Mouse (Mus musculus): ENCODE data around the gene Dbf4. TPM values are rescaled to one million over a fixed set of nuclear protein-coding genes. Genes with fewer than 3 reads are reported as not detected.
A peak's percentile ranks its signal among the peaks of the same experiment; 100 is the strongest.

Dbf4 gene
- polyA plus RNA-seq, 1 experiment from 2014 or later = 83.1 TPM

DNA sequence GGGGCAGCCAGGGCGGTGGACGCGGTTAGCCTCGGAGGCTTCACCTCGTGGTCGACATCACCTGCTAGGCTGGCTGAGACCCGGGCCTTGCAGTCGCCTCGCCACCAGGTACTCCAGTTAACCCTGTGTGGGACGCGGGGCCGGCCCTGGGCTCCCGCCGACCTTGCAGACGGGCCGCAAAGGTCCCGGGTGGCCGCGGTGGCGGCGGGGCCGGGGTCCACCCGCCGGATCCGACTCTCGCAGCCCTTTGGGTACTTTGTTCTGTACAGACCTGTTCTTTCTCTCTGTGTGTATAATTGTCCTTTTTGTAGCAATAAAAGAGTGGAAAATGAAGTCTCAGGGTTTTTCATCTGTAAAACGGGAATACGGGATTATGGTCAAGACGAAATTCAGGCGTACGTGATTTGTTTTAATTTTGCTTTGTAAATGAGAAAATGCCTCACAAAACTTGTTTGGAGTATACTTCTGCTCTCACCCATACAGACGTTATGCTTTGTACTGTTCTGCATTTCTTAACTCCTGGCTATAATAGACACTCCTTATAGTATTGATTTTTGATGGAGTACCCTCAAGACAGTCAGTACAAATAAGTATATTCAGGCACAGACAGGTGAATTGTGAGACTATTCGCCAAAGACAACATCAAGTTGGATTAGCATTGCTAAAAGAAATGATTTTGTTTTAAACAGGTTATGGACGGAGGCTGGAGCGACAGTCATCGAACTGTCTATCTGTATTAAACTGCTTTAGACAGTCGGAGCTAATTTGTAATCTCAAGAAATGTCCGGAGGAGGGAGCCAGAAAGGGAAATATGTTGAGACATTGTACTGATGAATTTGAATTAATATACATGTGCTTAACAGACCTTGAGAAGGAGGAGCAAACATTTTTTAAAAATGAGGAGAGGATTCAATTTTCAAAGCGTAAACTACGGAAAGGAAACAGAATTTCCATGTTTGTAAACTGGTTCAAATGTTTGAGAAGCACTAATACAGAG is 714 bp upstream of the Dbf4 start:
- H3K4me3 ChIP-seq (ENCODE audit: low read depth, low read length) = peak overlapping the region; percentile 83
- 0 out of 2 replicates have a peak, but pooled peaks cover 4% of the 10 kb centered on the region for H3K4me1 ChIP-seq (ENCODE audit: control insufficient read depth, insufficient read depth, low read length)
- peak overlapping the region; percentile 68 for H3K4me2 ChIP-seq (ENCODE audit: low read depth, severe bottlenecking)
- H3K9me3 ChIP-seq (ENCODE audit: control insufficient read depth, low read length) = no peaks in the 10 kb centered on the region
- ATAC-seq (ENCODE audit: insufficient number of reproducible peaks, low FRiP score, low TSS enrichment, low read depth) (no peak), DNase-seq (ENCODE audit: low spot score) (no peak)
- no peak overlapping the region; the same call in 1 of the 2 replicates for H3K27ac ChIP-seq (replicated peaks; ENCODE audit: low read depth, low read length)
- no peaks in the 10 kb centered on the region for H3K27me3 ChIP-seq (ENCODE audit: control insufficient read depth, insufficient read depth, low read length)
- H3K36me3 ChIP-seq (ENCODE audit: control insufficient read depth, insufficient read depth, low read length) = no peaks in the 10 kb centered on the region
- WGBS = 1% methylated on average over 40 of the region's 40 CpGs
- H3K9ac ChIP-seq (ENCODE audit: low read length) = peak overlapping the region; percentile 90

- Histone ChIP-seq H3K36me3 (ENCODE audit: control insufficient read depth, insufficient read depth, low read length) (0 out of 2 replicates have a peak, but pooled peaks cover 2% of the 10 kb centered on the region), H3K4me1 (ENCODE audit: control insufficient read depth, insufficient read depth, low read length) (0 out of 2 replicates have a peak, but pooled peaks cover 4% of the 10 kb centered on the region), H3K4me3 (ENCODE audit: low read depth, low read length) (peak overlapping the region; percentile 83), H3K4me2 (ENCODE audit: low read depth, severe bottlenecking) (peak overlapping the region; percentile 68), H3K9me3 (ENCODE audit: control insufficient read depth, low read length) (no peaks in the 10 kb centered on the region), H3K27me3 (ENCODE audit: control insufficient read depth, insufficient read depth, low read length) (no peaks in the 10 kb centered on the region), H3K27ac (replicated peaks; ENCODE audit: low read depth, low read length) (no peak overlapping the region), H3K9ac (ENCODE audit: low read length) (no peak overlapping the region)
- WGBS = 8% methylated on average over 3 of the region's 3 CpGs
- no peak for ATAC-seq (ENCODE audit: insufficient number of reproducible peaks, low FRiP score, low TSS enrichment, low read depth)
- DNase-seq (ENCODE audit: low spot score) = no peak
Observed at GRCm38 (mm10) chr5:8421424-8421823, 1.1 kb downstream of the Dbf4 start.

DNA sequence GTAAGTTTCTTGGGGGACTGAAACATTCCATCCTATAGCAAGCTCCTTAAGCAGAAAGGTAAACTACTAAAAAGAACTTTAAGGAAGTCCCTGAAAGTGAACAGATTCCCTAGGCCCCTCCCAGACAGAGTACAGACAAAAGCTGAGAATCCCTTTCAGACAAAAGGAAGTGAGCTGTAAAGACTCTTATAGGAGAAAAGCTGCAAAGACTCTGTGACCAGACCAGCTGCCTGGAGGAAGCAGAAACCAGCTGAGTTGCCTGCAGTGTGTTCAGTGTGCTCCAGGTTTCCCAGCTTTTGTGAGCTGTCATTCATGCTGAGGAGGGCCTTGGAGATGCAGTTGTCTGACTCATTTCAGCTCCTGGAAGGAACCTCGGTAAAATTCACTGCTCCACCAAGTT is 5.1 kb downstream of the Dbf4 start:
- WGBS = 83% methylated on average over 1 of the region's 1 CpGs
- H3K27ac ChIP-seq (replicated peaks; ENCODE audit: low read depth, low read length) = no peak overlapping the region
- H3K4me2 ChIP-seq (ENCODE audit: low read depth, severe bottlenecking) = no peak overlapping the region
- 0 out of 2 replicates have a peak, but pooled peaks cover 2% of the 10 kb centered on the region for H3K36me3 ChIP-seq (ENCODE audit: control insufficient read depth, insufficient read depth, low read length)
- no peak overlapping the region for H3K4me3 ChIP-seq (ENCODE audit: low read depth, low read length)
- DNase-seq (ENCODE audit: low spot score) = no peak
- no peak for ATAC-seq (ENCODE audit: insufficient number of reproducible peaks, low FRiP score, low TSS enrichment, low read depth)
- H3K9me3 ChIP-seq (ENCODE audit: control insufficient read depth, low read length) = no peaks in the 10 kb centered on the region
- no peaks in the 10 kb centered on the region for H3K27me3 ChIP-seq (ENCODE audit: control insufficient read depth, insufficient read depth, low read length)
- no peak overlapping the region for H3K9ac ChIP-seq (ENCODE audit: low read length)
- no peaks in the 10 kb centered on the region for H3K4me1 ChIP-seq (ENCODE audit: control insufficient read depth, insufficient read depth, low read length)

- Histone ChIP-seq H3K27ac (replicated peaks; ENCODE audit: low read depth, low read length) (no peak overlapping the region), H3K27me3 (ENCODE audit: control insufficient read depth, insufficient read depth, low read length) (no peaks in the 10 kb centered on the region), H3K9ac (ENCODE audit: low read length) (no peak overlapping the region), H3K4me1 (ENCODE audit: control insufficient read depth, insufficient read depth, low read length) (no peaks in the 10 kb centered on the region), H3K4me3 (ENCODE audit: low read depth, low read length) (no peak overlapping the region), H3K36me3 (ENCODE audit: control insufficient read depth, insufficient read depth, low read length) (peaks cover 4% of the 10 kb centered on the region; the same call in 1 of the 2 replicates), H3K4me2 (ENCODE audit: low read depth, severe bottlenecking) (no peak overlapping the region), H3K9me3 (ENCODE audit: control insufficient read depth, low read length) (no peaks in the 10 kb centered on the region)
- DNase-seq (ENCODE audit: low spot score) (no peak), ATAC-seq (ENCODE audit: insufficient number of reproducible peaks, low FRiP score, low TSS enrichment, low read depth) (no peak)
- WGBS = 92% methylated on average over 3 of the region's 3 CpGs
Observed at GRCm38 (mm10) chr5:8416683-8417413, 5.7 kb downstream of the Dbf4 start.

GRCm38 (mm10) chr5:8408746-8409145 is 13.8 kb downstream of the Dbf4 start:
- WGBS = 91% methylated on average over 4 of the region's 4 CpGs
- Histone ChIP-seq H3K4me2 (ENCODE audit: low read depth, severe bottlenecking) (no peak overlapping the region), H3K36me3 (ENCODE audit: control insufficient read depth, insufficient read depth, low read length) (peaks cover 12% of the 10 kb centered on the region; the same call in 1 of the 2 replicates)

DNA sequence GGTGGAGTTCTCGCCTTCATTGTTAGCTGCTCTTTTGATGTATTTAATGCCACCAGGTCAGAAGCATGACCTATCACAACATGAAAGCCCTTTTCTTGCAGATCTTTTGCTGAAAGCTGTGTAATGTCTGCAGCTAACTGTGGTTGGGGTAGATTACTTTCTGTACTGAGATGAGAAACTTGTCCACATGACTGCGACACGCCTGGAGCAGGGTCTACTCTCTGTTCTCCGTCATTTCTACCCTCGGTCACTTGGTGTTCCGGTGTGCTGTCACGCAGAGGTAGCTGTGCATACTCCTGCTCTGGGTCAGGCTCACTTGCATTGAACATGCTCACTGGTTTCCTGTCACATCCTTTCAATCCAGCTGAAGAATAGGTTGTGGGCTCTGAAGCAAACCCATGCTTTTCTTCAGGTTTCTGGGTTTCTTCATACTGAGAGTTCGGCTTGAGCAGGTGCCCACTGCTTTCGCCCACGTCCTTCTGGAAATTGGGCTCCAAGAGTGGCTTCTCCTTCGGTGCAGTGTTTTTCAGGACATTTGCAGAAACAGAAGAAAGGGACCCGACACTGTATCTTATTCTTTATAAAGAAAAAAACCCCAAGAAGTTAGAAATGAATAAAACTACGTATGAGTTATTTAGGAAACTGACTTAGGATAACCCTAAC is 24.8 kb downstream of the Dbf4 start:
- DNase-seq (ENCODE audit: low spot score) (no peak), ATAC-seq (ENCODE audit: insufficient number of reproducible peaks, low FRiP score, low TSS enrichment, low read depth) (no peak)
- WGBS = 97% methylated on average over 13 of the region's 13 CpGs
- Histone ChIP-seq H3K9ac (ENCODE audit: low read length) (no peak overlapping the region), H3K27ac (replicated peaks; ENCODE audit: low read depth, low read length) (no peak overlapping the region), H3K36me3 (ENCODE audit: control insufficient read depth, insufficient read depth, low read length) (peaks cover 8% of the 10 kb centered on the region; the same call in 1 of the 2 replicates), H3K27me3 (ENCODE audit: control insufficient read depth, insufficient read depth, low read length) (no peaks in the 10 kb centered on the region), H3K4me2 (ENCODE audit: low read depth, severe bottlenecking) (no peak overlapping the region), H3K4me1 (ENCODE audit: control insufficient read depth, insufficient read depth, low read length) (no peaks in the 10 kb centered on the region), H3K4me3 (ENCODE audit: low read depth, low read length) (no peak overlapping the region), H3K9me3 (ENCODE audit: control insufficient read depth, low read length) (no peaks in the 10 kb centered on the region)

More at GRCm38 (mm10) chr5:8408746-8409145, 13.8 kb downstream of the Dbf4 start:
- no peak for DNase-seq (ENCODE audit: low spot score)
- Histone ChIP-seq H3K4me1 (ENCODE audit: control insufficient read depth, insufficient read depth, low read length) (no peaks in the 10 kb centered on the region), H3K27me3 (ENCODE audit: control insufficient read depth, insufficient read depth, low read length) (no peaks in the 10 kb centered on the region), H3K27ac (replicated peaks; ENCODE audit: low read depth, low read length) (no peak overlapping the region), H3K4me3 (ENCODE audit: low read depth, low read length) (no peak overlapping the region), H3K9ac (ENCODE audit: low read length) (no peak overlapping the region), H3K9me3 (ENCODE audit: control insufficient read depth, low read length) (no peaks in the 10 kb centered on the region)
- no peak for ATAC-seq (ENCODE audit: insufficient number of reproducible peaks, low FRiP score, low TSS enrichment, low read depth)

- H3K36me3 ChIP-seq (ENCODE audit: control insufficient read depth, insufficient read depth, low read length) = peaks cover 6% of the 10 kb centered on the region; the same call in 1 of the 2 replicates
- no peak for ATAC-seq (ENCODE audit: insufficient number of reproducible peaks, low FRiP score, low TSS enrichment, low read depth)
- no peaks in the 10 kb centered on the region for H3K9me3 ChIP-seq (ENCODE audit: control insufficient read depth, low read length)
- WGBS = 70% methylated on average over 1 of the region's 1 CpGs
- no peak for DNase-seq (ENCODE audit: low spot score)
- no peak overlapping the region for H3K4me2 ChIP-seq (ENCODE audit: low read depth, severe bottlenecking)
- H3K9ac ChIP-seq (ENCODE audit: low read length) = no peak overlapping the region
- H3K4me1 ChIP-seq (ENCODE audit: control insufficient read depth, insufficient read depth, low read length) = no peaks in the 10 kb centered on the region
- no peak overlapping the region for H3K27ac ChIP-seq (replicated peaks; ENCODE audit: low read depth, low read length)
- no peak overlapping the region for H3K4me3 ChIP-seq (ENCODE audit: low read depth, low read length)
- no peaks in the 10 kb centered on the region for H3K27me3 ChIP-seq (ENCODE audit: control insufficient read depth, insufficient read depth, low read length)
Observed at GRCm38 (mm10) chr5:8393891-8394583, 28.5 kb downstream of the Dbf4 start.
